Mouse (Mus musculus) retina, postnatal 1 day (tissue): ENCODE results near the gene Alox8.

Experiments
- DNase-seq: peaks from one replicate; pipeline ENCODE4 v3.0.0-alpha.2; 2012

Alox8 gene

GRCm38 (mm10) chr11:69197743-69198142 is at the start of gene Alox8:
TSS of gene Alox8 (minus strand) at chr11:69197843.
- DNase-seq: no peak

GRCm38 (mm10) chr11:69245643-69246042 is 48.0 kb upstream of the Alox8 start:
- no peak for DNase-seq

- DNase-seq: peak; percentile 77
These were observed 47.3 kb upstream of the Alox8 start for GRCm38 (mm10) chr11:69244911-69245310.

- peak; percentile 85 for DNase-seq
These were observed 39.2 kb upstream of the Alox8 start, which contains the start of gene Gucy2e for GRCm38 (mm10) chr11:69236926-69237260. TSS of gene Gucy2e (minus strand) at chr11:69237036.

GRCm38 (mm10) chr11:69236061-69236925 is 38.6 kb upstream of the Alox8 start:
- DNase-seq: no peak

- peak; percentile 93 for DNase-seq
These were observed 37.8 kb upstream of the Alox8 start for GRCm38 (mm10) chr11:69235285-69236060.

- no peak for DNase-seq
These were observed 35.5 kb upstream of the Alox8 start for GRCm38 (mm10) chr11:69233141-69233540.

GRCm38 (mm10) chr11:69230420-69230819 is 32.8 kb upstream of the Alox8 start:
- DNase-seq: no peak

- DNase-seq: no peak
These were observed 28.1 kb upstream of the Alox8 start for GRCm38 (mm10) chr11:69225715-69226114.

GRCm38 (mm10) chr11:69223101-69223500 is 25.5 kb upstream of the Alox8 start:
- DNase-seq: no peak

- no peak for DNase-seq
These were observed 23.4 kb upstream of the Alox8 start for GRCm38 (mm10) chr11:69221070-69221469.

GRCm38 (mm10) chr11:69218661-69219060 is 21.0 kb upstream of the Alox8 start:
- DNase-seq: no peak

GRCm38 (mm10) chr11:69217411-69217810 is 19.8 kb upstream of the Alox8 start:
- DNase-seq: no peak

- peak; percentile 85 for DNase-seq
These were observed 13.8 kb upstream of the Alox8 start for GRCm38 (mm10) chr11:69211431-69211830.

- no peak for DNase-seq
These were observed 5.0 kb upstream of the Alox8 start for GRCm38 (mm10) chr11:69202469-69203230.

GRCm38 (mm10) chr11:69200231-69200630 is 2.6 kb upstream of the Alox8 start:
- no peak for DNase-seq

- no peak for DNase-seq
These were observed 1.6 kb upstream of the Alox8 start for GRCm38 (mm10) chr11:69199251-69199650.

GRCm38 (mm10) chr11:69197194-69197593 is 449 bp downstream of the Alox8 start:
- peak; percentile 26 for DNase-seq

GRCm38 (mm10) chr11:69196766-69197165 is 877 bp downstream of the Alox8 start:
- DNase-seq: peak; percentile 51

- DNase-seq: peak; percentile 64
These were observed 4.8 kb downstream of the Alox8 start for GRCm38 (mm10) chr11:69192840-69193239.

- no peak for DNase-seq
These were observed 11.7 kb downstream of the Alox8 start for GRCm38 (mm10) chr11:69185936-69186335.

- no peak for DNase-seq
These were observed 12.6 kb downstream of the Alox8 start for GRCm38 (mm10) chr11:69185031-69185430.

- no peak for DNase-seq
These were observed 17.5 kb downstream of the Alox8 start for GRCm38 (mm10) chr11:69180120-69180519.
